Mouse (Mus musculus) adrenal gland, adult (tissue): ENCODE measurements around the gene Slc23a3.

Experiments used
- DNase-seq, 2 experiments: peaks; one replicate each; pipeline ENCODE4 v3.0.0; 2022 to 2023; ENCODE audit warnings: low spot score in 1 of 2; ENCODE audit not compliant: inconsistent age in 2 of 2

The Slc23a3 gene

GRCm38 (mm10) chr1:75133421-75134207 is at the start of gene Slc23a3:
Gene Slc23a3, minus strand, starts transcription at chr1:75133890.
- DNase-seq: no peak

GRCm38 (mm10) chr1:75182160-75182559 is 48.5 kb upstream of the Slc23a3 start:
- no peak for DNase-seq

- no peak for DNase-seq
Observed at GRCm38 (mm10) chr1:75181377-75181870, 47.7 kb upstream of the Slc23a3 start.

GRCm38 (mm10) chr1:75180741-75181140 is 47.1 kb upstream of the Slc23a3 start:
- DNase-seq: no peak

GRCm38 (mm10) chr1:75180105-75180590 is 46.5 kb upstream of the Slc23a3 start, which contains the start of gene Abcb6:
Gene Abcb6, minus strand, starts transcription at chr1:75180392.
- peak; percentile 91 to 96 for DNase-seq

GRCm38 (mm10) chr1:75179334-75180104 is 45.8 kb upstream of the Slc23a3 start:
- DNase-seq: peak; percentile 54 to 76

- peak; percentile 97 to 99 for DNase-seq
Observed at GRCm38 (mm10) chr1:75168472-75169464, 35.1 kb upstream of the Slc23a3 start, which contains the start of gene Zfand2b. Gene Zfand2b, plus strand, starts transcription at chr1:75168646.

GRCm38 (mm10) chr1:75168093-75168471 is 34.4 kb upstream of the Slc23a3 start:
- DNase-seq: no peak

- no peak for DNase-seq
Observed at GRCm38 (mm10) chr1:75160256-75160617, 26.5 kb upstream of the Slc23a3 start.

- no peak for DNase-seq
Observed at GRCm38 (mm10) chr1:75159540-75160255, 26.0 kb upstream of the Slc23a3 start.

GRCm38 (mm10) chr1:75158990-75159389 is 25.3 kb upstream of the Slc23a3 start:
- no peak for DNase-seq

GRCm38 (mm10) chr1:75155837-75156236 is 22.1 kb upstream of the Slc23a3 start:
- no peak for DNase-seq

- no peak for DNase-seq
Observed at GRCm38 (mm10) chr1:75148727-75149126, 15.0 kb upstream of the Slc23a3 start.

- DNase-seq: no peak
Observed at GRCm38 (mm10) chr1:75147411-75148135, 13.9 kb upstream of the Slc23a3 start.

- no peak for DNase-seq
Observed at GRCm38 (mm10) chr1:75145589-75145988, 11.9 kb upstream of the Slc23a3 start.

GRCm38 (mm10) chr1:75142301-75143261 is 8.9 kb upstream of the Slc23a3 start, which contains the start of the genes Cnppd1 and Retreg2:
Gene Cnppd1, minus strand, starts transcription at chr1:75142711.
Gene Retreg2, plus strand, starts transcription at chr1:75142778.
- peak; percentile 97 to 99 for DNase-seq

- DNase-seq: peak; percentile 80 to 93
Observed at GRCm38 (mm10) chr1:75141486-75142190, 7.9 kb upstream of the Slc23a3 start.
